Mouse (Mus musculus): ENCODE data around the gene Rhox4g. TPM values are rescaled to one million over a fixed set of nuclear protein-coding genes. Genes with fewer than 3 reads are reported as not detected.

Rhox4g gene
- not detected for polyA plus RNA-seq (2015; fragmentation: Illumina TruSeq; extraction: RNeasy Lipid Tissue Mini Kit (QIAGEN cat#74804); ENCODE audit: insufficient read depth, low replicate concordance)

DNA sequence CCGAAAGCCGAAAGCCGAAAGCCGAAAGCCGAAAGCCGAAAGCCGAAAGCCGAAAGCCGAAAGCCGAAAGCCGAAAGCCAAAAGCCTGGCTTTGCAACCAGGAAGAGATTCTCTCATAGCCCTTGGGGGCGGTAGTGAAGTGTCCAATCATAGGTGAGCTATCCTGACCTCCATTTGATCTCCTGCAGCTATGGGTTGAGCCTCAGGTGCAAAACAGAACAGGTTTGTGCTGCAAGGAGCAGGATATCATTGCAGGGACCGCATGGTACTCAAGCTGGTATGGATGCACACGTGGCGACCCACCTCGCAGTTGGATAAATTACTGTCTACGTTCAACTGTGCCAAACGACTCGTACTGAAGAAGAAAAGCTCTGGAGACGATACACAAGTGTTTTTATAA, at the start of gene Rhox4g:
TSS of gene Rhox4g (minus strand) at position 101 of the 400 bp plus-strand sequence.

DNA sequence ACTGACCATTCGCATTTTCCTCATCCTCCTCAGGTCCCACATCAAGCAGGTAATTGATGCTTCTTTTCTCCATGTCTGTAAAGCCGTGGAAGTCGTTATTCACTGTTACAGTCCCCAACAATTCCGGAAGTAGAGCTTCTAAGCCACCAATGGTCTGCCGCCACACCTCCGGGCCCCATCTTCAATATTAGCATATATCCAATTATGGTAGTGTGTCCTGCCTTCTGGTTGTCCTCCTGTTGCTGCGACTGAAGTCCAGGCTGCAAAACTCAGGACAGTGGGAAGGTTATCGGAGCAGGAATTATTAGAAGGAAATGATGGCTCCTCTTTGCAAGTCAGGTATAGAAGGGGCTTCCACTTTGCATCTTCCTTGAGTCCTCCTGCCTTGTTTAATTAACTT, 22.1 kb upstream of the Rhox4g start, which contains the start of gene Rhox2h:
TSS of gene Rhox2h (minus strand) at position 101 of the 400 bp plus-strand sequence.

DNA sequence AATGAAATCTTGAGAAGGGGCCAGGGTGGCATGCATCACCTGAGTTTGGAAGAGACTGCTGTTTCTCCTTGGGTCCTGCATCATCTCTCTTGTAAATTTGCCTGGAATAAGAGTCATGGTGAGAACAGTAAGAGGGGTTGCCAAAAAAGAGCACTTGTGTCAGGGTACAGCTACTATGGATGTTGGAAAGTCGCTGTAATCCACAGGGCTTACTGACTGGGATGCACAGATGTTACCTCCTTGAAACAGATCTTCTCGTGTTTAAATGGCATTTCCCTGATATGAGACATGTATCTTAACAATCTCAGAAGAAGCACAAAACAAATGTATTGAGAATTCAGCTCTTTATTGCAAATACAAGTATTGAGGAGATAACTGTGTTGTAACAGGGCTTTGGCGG, 17.5 kb upstream of the Rhox4g start, which contains the start of gene Rhox3h:
TSS of gene Rhox3h (minus strand) at position 101 of the 400 bp plus-strand sequence.

DNA sequence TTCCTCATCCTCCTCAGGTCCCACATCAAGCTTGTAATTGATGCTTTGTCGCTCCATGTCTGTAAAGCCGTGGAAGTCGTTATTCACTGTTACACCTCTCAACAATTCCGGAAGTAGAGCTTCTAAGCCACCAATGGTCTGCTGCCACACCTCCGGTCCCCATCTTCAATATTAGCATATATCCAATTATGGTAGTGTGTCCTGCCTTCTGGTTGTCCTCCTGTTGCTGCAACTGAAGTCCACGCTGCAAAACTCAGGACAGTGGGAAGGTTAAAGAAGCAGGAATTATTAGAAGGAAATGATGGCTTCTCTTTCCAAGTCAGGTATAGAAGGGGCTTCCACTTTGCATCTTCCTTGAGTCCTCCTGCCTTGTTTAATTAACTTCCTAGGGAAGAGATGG, 7.8 kb downstream of the Rhox4g start, which contains the start of gene Rhox2g:
TSS of gene Rhox2g (minus strand) at position 101 of the 400 bp plus-strand sequence.

DNA sequence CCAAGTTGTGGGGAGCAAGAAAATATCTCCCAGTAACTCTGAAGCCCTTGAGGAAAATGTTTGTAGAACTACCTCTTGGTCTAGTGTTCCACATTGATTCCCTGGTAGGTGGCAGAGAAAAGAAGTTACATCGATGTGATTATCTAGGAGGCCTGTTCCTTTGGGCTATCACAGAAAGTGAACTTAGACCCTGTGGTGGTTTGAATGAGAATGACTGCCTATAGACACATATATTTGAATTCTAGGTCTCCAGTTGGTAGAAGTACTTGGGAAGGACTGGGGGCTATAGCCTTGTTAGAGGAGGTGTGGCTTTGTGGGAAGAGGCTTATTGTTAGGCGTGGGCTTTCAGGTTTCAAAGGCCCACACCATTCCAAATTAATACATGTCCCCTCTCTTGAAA, 22.6 kb downstream of the Rhox4g start, which contains the start of gene Rhox3g:
TSS of gene Rhox3g (minus strand) at position 101 of the 400 bp plus-strand sequence.

DNA sequence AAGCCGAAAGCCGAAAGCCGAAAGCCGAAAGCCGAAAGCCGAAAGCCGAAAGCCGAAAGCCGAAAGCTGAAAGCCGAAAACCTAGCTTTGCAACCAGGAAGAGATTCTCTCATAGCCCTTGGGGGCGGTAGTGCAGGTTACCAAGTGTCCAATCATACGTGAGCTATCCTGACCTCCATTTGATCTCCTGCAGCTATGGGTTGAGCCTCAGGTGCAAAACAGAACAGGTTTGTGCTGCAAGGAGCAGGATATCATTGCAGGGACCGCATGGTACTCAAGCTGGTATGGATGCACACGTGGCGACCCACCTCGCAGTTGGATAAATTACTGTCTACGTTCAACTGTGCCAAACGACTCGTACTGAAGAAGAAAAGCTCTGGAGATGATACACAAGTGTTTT, 43.5 kb downstream of the Rhox4g start, which contains the start of gene Rhox4f:
TSS of gene Rhox4f (minus strand) at position 101 of the 400 bp plus-strand sequence.

Other genes starting within 250 kb of the Rhox4g start
- not detected for gene Rhox2b, start 239.3 kb downstream of the Rhox4g start, polyA plus RNA-seq (2015; fragmentation: Illumina TruSeq; extraction: RNeasy Lipid Tissue Mini Kit (QIAGEN cat#74804); ENCODE audit: insufficient read depth, low replicate concordance)
- not detected for gene Rhox4b, start 218.8 kb downstream of the Rhox4g start, polyA plus RNA-seq (2015; fragmentation: Illumina TruSeq; extraction: RNeasy Lipid Tissue Mini Kit (QIAGEN cat#74804); ENCODE audit: insufficient read depth, low replicate concordance)
- not detected for gene Rhox2c, start 197.6 kb downstream of the Rhox4g start, polyA plus RNA-seq (2015; fragmentation: Illumina TruSeq; extraction: RNeasy Lipid Tissue Mini Kit (QIAGEN cat#74804); ENCODE audit: insufficient read depth, low replicate concordance)
- not detected for gene Rhox3c, start 192.7 kb downstream of the Rhox4g start, polyA plus RNA-seq (2015; fragmentation: Illumina TruSeq; extraction: RNeasy Lipid Tissue Mini Kit (QIAGEN cat#74804); ENCODE audit: insufficient read depth, low replicate concordance)
- not detected for gene Rhox4c, start 171.0 kb downstream of the Rhox4g start, polyA plus RNA-seq (2015; fragmentation: Illumina TruSeq; extraction: RNeasy Lipid Tissue Mini Kit (QIAGEN cat#74804); ENCODE audit: insufficient read depth, low replicate concordance)
- gene Rhox2d, start 157.9 kb downstream of the Rhox4g start, polyA plus RNA-seq (2015; fragmentation: Illumina TruSeq; extraction: RNeasy Lipid Tissue Mini Kit (QIAGEN cat#74804); ENCODE audit: insufficient read depth, low replicate concordance): not detected
- not detected for gene Rhox4d, start 137.0 kb downstream of the Rhox4g start, polyA plus RNA-seq (2015; fragmentation: Illumina TruSeq; extraction: RNeasy Lipid Tissue Mini Kit (QIAGEN cat#74804); ENCODE audit: insufficient read depth, low replicate concordance)
- not detected for gene Rhox2e, start 120.9 kb downstream of the Rhox4g start, polyA plus RNA-seq (2015; fragmentation: Illumina TruSeq; extraction: RNeasy Lipid Tissue Mini Kit (QIAGEN cat#74804); ENCODE audit: insufficient read depth, low replicate concordance)
- not detected for gene Rhox3e, start 109.3 kb downstream of the Rhox4g start, polyA plus RNA-seq (2015; fragmentation: Illumina TruSeq; extraction: RNeasy Lipid Tissue Mini Kit (QIAGEN cat#74804); ENCODE audit: insufficient read depth, low replicate concordance)
- gene Rhox4e, start 93.9 kb downstream of the Rhox4g start, polyA plus RNA-seq (2015; fragmentation: Illumina TruSeq; extraction: RNeasy Lipid Tissue Mini Kit (QIAGEN cat#74804); ENCODE audit: insufficient read depth, low replicate concordance): not detected
- gene Rhox2f, start 79.9 kb downstream of the Rhox4g start, polyA plus RNA-seq (2015; fragmentation: Illumina TruSeq; extraction: RNeasy Lipid Tissue Mini Kit (QIAGEN cat#74804); ENCODE audit: insufficient read depth, low replicate concordance): not detected
- not detected for gene Rhox3f, start 70.3 kb downstream of the Rhox4g start, polyA plus RNA-seq (2015; fragmentation: Illumina TruSeq; extraction: RNeasy Lipid Tissue Mini Kit (QIAGEN cat#74804); ENCODE audit: insufficient read depth, low replicate concordance)
- gene Rhox4f, start 43.6 kb downstream of the Rhox4g start, polyA plus RNA-seq (2015; fragmentation: Illumina TruSeq; extraction: RNeasy Lipid Tissue Mini Kit (QIAGEN cat#74804); ENCODE audit: insufficient read depth, low replicate concordance): not detected
- not detected for gene Rhox3g, start 22.7 kb downstream of the Rhox4g start, polyA plus RNA-seq (2015; fragmentation: Illumina TruSeq; extraction: RNeasy Lipid Tissue Mini Kit (QIAGEN cat#74804); ENCODE audit: insufficient read depth, low replicate concordance)
- not detected for gene Rhox2g, start 7.9 kb downstream of the Rhox4g start, polyA plus RNA-seq (2015; fragmentation: Illumina TruSeq; extraction: RNeasy Lipid Tissue Mini Kit (QIAGEN cat#74804); ENCODE audit: insufficient read depth, low replicate concordance)
- gene Rhox3h, start 17.4 kb upstream of the Rhox4g start, polyA plus RNA-seq (2015; fragmentation: Illumina TruSeq; extraction: RNeasy Lipid Tissue Mini Kit (QIAGEN cat#74804); ENCODE audit: insufficient read depth, low replicate concordance): not detected
- not detected for gene Rhox2h, start 21.9 kb upstream of the Rhox4g start, polyA plus RNA-seq (2015; fragmentation: Illumina TruSeq; extraction: RNeasy Lipid Tissue Mini Kit (QIAGEN cat#74804); ENCODE audit: insufficient read depth, low replicate concordance)
- gene Rhox5, start 153.5 kb upstream of the Rhox4g start, polyA plus RNA-seq (2015; fragmentation: Illumina TruSeq; extraction: RNeasy Lipid Tissue Mini Kit (QIAGEN cat#74804); ENCODE audit: insufficient read depth, low replicate concordance): not detected
- gene Rhox6, start 175.6 kb upstream of the Rhox4g start, polyA plus RNA-seq (2015; fragmentation: Illumina TruSeq; extraction: RNeasy Lipid Tissue Mini Kit (QIAGEN cat#74804); ENCODE audit: insufficient read depth, low replicate concordance): not detected
- gene Rhox7a, start 180.4 kb upstream of the Rhox4g start, polyA plus RNA-seq (2015; fragmentation: Illumina TruSeq; extraction: RNeasy Lipid Tissue Mini Kit (QIAGEN cat#74804); ENCODE audit: insufficient read depth, low replicate concordance): not detected
- gene Rhox8, start 227.6 kb upstream of the Rhox4g start, polyA plus RNA-seq (2015; fragmentation: Illumina TruSeq; extraction: RNeasy Lipid Tissue Mini Kit (QIAGEN cat#74804); ENCODE audit: insufficient read depth, low replicate concordance): not detected
- gene Rhox7b, start 245.9 kb upstream of the Rhox4g start, polyA plus RNA-seq (2015; fragmentation: Illumina TruSeq; extraction: RNeasy Lipid Tissue Mini Kit (QIAGEN cat#74804); ENCODE audit: insufficient read depth, low replicate concordance): not detected